Comparison of ENCODE assay signal across 8 mouse cellular contexts in genomic region chr7:79659578-79660290, GRCm38 (mm10). TPM values are rescaled to one million over a fixed set of nuclear protein-coding genes. Genes with fewer than 3 reads are reported as not detected.
DNase-seq lines count a peak whose midpoint lies in the region; ATAC-seq and TF ChIP-seq lines count a peak whose summit lies in the region.

TSS of gene Ticrr (plus strand) at chr7:79660196.

- no peaks in the 10 kb centered on the region for H3K4me1 ChIP-seq in ES-Bruce4 (ENCODE audit: control insufficient read depth, insufficient read depth, low read length)
- peaks cover 46% of the 10 kb centered on the region for H3K4me1 ChIP-seq in forebrain, embryonic 13.5 days
- H3K4me1 ChIP-seq in liver, postnatal 0 days (ENCODE audit: insufficient read depth): peaks cover 22% of the 10 kb centered on the region; the same call in 1 of the 2 replicates
- 0 out of 2 replicates have a peak, but pooled peaks cover 5% of the 10 kb centered on the region for H3K4me1 ChIP-seq in neural tube, embryonic 14.5 days (ENCODE audit: control insufficient read depth, insufficient read depth, low read length)

- TF ChIP-seq POLR2A in ES-Bruce4 (IDR thresholded peaks at IDR 0.05; ENCODE audit: insufficient read depth, low read length): peak; percentile 50

- H3K27me3 ChIP-seq in ES-Bruce4 (ENCODE audit: control insufficient read depth, insufficient read depth, low read length, poor library complexity, severe bottlenecking): no peaks in the 10 kb centered on the region
- H3K27me3 ChIP-seq in forebrain, embryonic 13.5 days: no peaks in the 10 kb centered on the region
- no peaks in the 10 kb centered on the region for H3K27me3 ChIP-seq in liver, postnatal 0 days (ENCODE audit: insufficient read depth, low read length)
- H3K27me3 ChIP-seq in neural tube, embryonic 14.5 days (ENCODE audit: control insufficient read depth, insufficient read depth, low read length): no peaks in the 10 kb centered on the region

- H3K27ac ChIP-seq in ES-Bruce4 (ENCODE audit: insufficient read depth, low read length): peak within 1 kb of the TSS; percentile 61
- H3K27ac ChIP-seq in forebrain, embryonic 13.5 days: no peak within 1 kb of the TSS
- peak within 1 kb of the TSS; percentile 51; the same call in 1 of the 2 replicates for H3K27ac ChIP-seq in liver, postnatal 0 days (ENCODE audit: low read depth)
- H3K27ac ChIP-seq in neural tube, embryonic 14.5 days (ENCODE audit: low read depth, low read length): no peak within 1 kb of the TSS

- peak; percentile 56; the same call in 1 of the 2 replicates for TF ChIP-seq EP300 in ES-Bruce4 (IDR thresholded peaks at IDR 0.05; ENCODE audit: insufficient read depth, low read depth, low read length)
- peak; percentile 48; the same call in 1 of the 2 replicates for TF ChIP-seq EP300 in liver, postnatal 0 days (IDR thresholded peaks at IDR 0.05; ENCODE audit: low read depth)

- H3K36me3 ChIP-seq in ES-Bruce4 (ENCODE audit: control insufficient read depth, insufficient read depth, low read length, poor library complexity, severe bottlenecking): peaks cover 19% of the 10 kb centered on the region
- no peaks in the 10 kb centered on the region for H3K36me3 ChIP-seq in forebrain, embryonic 13.5 days (ENCODE audit: poor library complexity, severe bottlenecking)
- no peaks in the 10 kb centered on the region for H3K36me3 ChIP-seq in liver, postnatal 0 days (replicated peaks; ENCODE audit: insufficient read depth, low read length)
- no peaks in the 10 kb centered on the region for H3K36me3 ChIP-seq in neural tube, embryonic 14.5 days (ENCODE audit: control insufficient read depth, insufficient read depth, low read length)

- peak; percentile 100 for ATAC-seq in cerebellum, adult (ENCODE audit: insufficient number of reproducible peaks, low FRiP score, low TSS enrichment)
- peak; percentile 100 for ATAC-seq in forebrain, embryonic 13.5 days
- ATAC-seq in liver, postnatal 0 days: peak; percentile 100
- peak; percentile 100 for ATAC-seq in neural tube, embryonic 14.5 days (ENCODE audit: low read depth)

- no peak for TF ChIP-seq CTCF in ES-Bruce4 (IDR thresholded peaks at IDR 0.05; ENCODE audit: low read depth, low read length)
- TF ChIP-seq CTCF in liver, postnatal 0 days (IDR thresholded peaks at IDR 0.05; ENCODE audit: low read depth): no peak

- H3K4me2 ChIP-seq in forebrain, embryonic 13.5 days: peak within 1 kb of the TSS; percentile 97
- H3K4me2 ChIP-seq in liver, postnatal 0 days (ENCODE audit: low read depth, low read length): peak within 1 kb of the TSS; percentile 99
- peak within 1 kb of the TSS; percentile 100 for H3K4me2 ChIP-seq in neural tube, embryonic 14.5 days (ENCODE audit: low read depth, low read length)

- intact Hi-C loops in heart, postnatal 10 days (cut with DNase I): loop anchor here (5.0 kb wide), 1 partner anchor 68 kb away; no protein-coding TSS in a partner anchor

- peak within 1 kb of the TSS; percentile 92 for H3K4me3 ChIP-seq in ES-Bruce4 (ENCODE audit: low read depth, low read length)
- peak within 1 kb of the TSS; percentile 96 for H3K4me3 ChIP-seq in forebrain, embryonic 13.5 days
- peak within 1 kb of the TSS; percentile 100 for H3K4me3 ChIP-seq in liver, postnatal 0 days (ENCODE audit: low read depth, low read length)
- H3K4me3 ChIP-seq in neural tube, embryonic 14.5 days (ENCODE audit: low read depth, low read length): peak within 1 kb of the TSS; percentile 76

- H3K9ac ChIP-seq in ES-Bruce4 (ENCODE audit: low read depth, poor library complexity, severe bottlenecking): peak within 1 kb of the TSS; percentile 84
- peak within 1 kb of the TSS; percentile 90 for H3K9ac ChIP-seq in forebrain, embryonic 13.5 days
- H3K9ac ChIP-seq in liver, postnatal 0 days (replicated peaks): peak within 1 kb of the TSS; percentile 93
- peak within 1 kb of the TSS; percentile 61 for H3K9ac ChIP-seq in neural tube, embryonic 14.5 days (replicated peaks; ENCODE audit: low read depth, low read length)

- DNase-seq in heart, postnatal 10 days: peak; percentile 98 to 99
- DNase-seq in large intestine, adult 2 months (ENCODE audit: low read depth, low spot score): peak; percentile 85
- peak; percentile 99 for DNase-seq in liver, postnatal 0 days
- DNase-seq in testis, postnatal 10 days (ENCODE audit: low spot score): peak; percentile 99

- WGBS in forebrain, embryonic 13.5 days: 1% methylated on average over 38 of the region's 39 CpGs
- WGBS in large intestine, adult 2 months: under 1% methylated on average over 39 of the region's 39 CpGs
- WGBS in liver, postnatal 0 days (ENCODE audit: insufficient replicate concordance): under 1% methylated on average over 39 of the region's 39 CpGs
- WGBS in neural tube, embryonic 14.5 days: 1% methylated on average over 39 of the region's 39 CpGs

- H3K9me3 ChIP-seq in ES-Bruce4 (replicated peaks; ENCODE audit: control insufficient read depth, insufficient read depth, low read length, poor library complexity, severe bottlenecking): no peaks in the 10 kb centered on the region
- H3K9me3 ChIP-seq in forebrain, embryonic 13.5 days (replicated peaks): no peaks in the 10 kb centered on the region
- no peaks in the 10 kb centered on the region for H3K9me3 ChIP-seq in liver, postnatal 0 days (ENCODE audit: low read length)
- no peaks in the 10 kb centered on the region for H3K9me3 ChIP-seq in neural tube, embryonic 14.5 days (ENCODE audit: control insufficient read depth, low read length)

RNA-seq across cellular contexts. Expression of gene Ticrr, which starts in this region (rescaled TPM):
- 36.7 and 41.1 TPM in 2 replicates for polyA plus RNA-seq in ES-Bruce4 (2011; ENCODE audit: insufficient read depth, insufficient read length, low read depth, missing spikeins)
- polyA plus RNA-seq in forebrain, embryonic 13.5 days (2015; fragmentation: Nextera tagmentation; extraction: Ambion mirVana): 7.6 and 8.1 TPM in 2 replicates
- total RNA-seq in heart, postnatal 10 days (2021): 1 to 10 TPM; 2.0 TPM
- polyA plus RNA-seq in large intestine, adult 2 months (2012; rRNA removed): 2.2 and 3.0 TPM in 2 replicates
- polyA plus RNA-seq in liver, postnatal 0 days (2015; fragmentation: Nextera tagmentation; extraction: Ambion mirVana): 2.2 and 2.5 TPM in 2 replicates
- polyA plus RNA-seq in neural tube, embryonic 14.5 days (2014; fragmentation: Nextera tagmentation; extraction: Ambion mirVana): 0.98 and 1.4 TPM in 2 replicates

Comparison
In these comparisons a context has a peak if more than half of its experiments do, and no peak if none do; other contexts are left out.
1. H3K27ac ChIP-seq: peak in ES-Bruce4 (single experiment) and liver, postnatal 0 days (single experiment); none in forebrain, embryonic 13.5 days (single experiment) and neural tube, embryonic 14.5 days (single experiment).
2. Peak in every context shown above with its lines, with median percentiles within 50 percentile points of each other: H3K4me3 ChIP-seq, H3K9ac ChIP-seq, ATAC-seq, H3K4me2 ChIP-seq and DNase-seq.